Mouse (Mus musculus) left cerebral cortex, adult 2 months (tissue): Measurements from ENCODE around the gene Zcchc2. TPM values are rescaled to one million over a fixed set of nuclear protein-coding genes. Genes with fewer than 3 reads are reported as not detected.

Experiments used
- DNase-seq, 2 experiments: peaks; one replicate each; pipeline ENCODE4 v3.0.0; 2021 to 2022; ENCODE audit warnings: low spot score in 2 of 2, mixed read lengths in 1 of 2; ENCODE audit errors: extremely low spot score in 1 of 2
- H3K27ac ChIP-seq: fragments of 200-600 bp; 2 replicates; pipeline ENCODE4 v1.8.1; 2022
- H3K4me3 ChIP-seq: fragments of 200-600 bp; 2 replicates; pipeline ENCODE4 v1.8.1; 2022
- CTCF ChIP-seq: fragments of 200-600 bp; IDR thresholded peaks from 2 replicates; pipeline ENCODE4 v1.8.1; 2022; ENCODE audit warnings: antibody characterized with exemption, mild to moderate bottlenecking, moderate library complexity
- intact Hi-C: fragments of 180-260 bp; cut with DNase I; formaldehyde crosslinking; loops from one replicate; pipeline ENCODE4 v1.15.1; 2025
- long read RNA-seq, 2 experiments: library from polyadenylated mRNA; stranded (forward); transcript quantifications; one replicate each; pipeline ENCODE4 v2.0.0; 2021; ENCODE audit warnings: borderline mapping rate in 2 of 2
- total RNA-seq, 2 experiments: library from RNA; stranded (reverse); gene quantifications; 2 replicates each; pipeline ENCODE4 v1.2.3; 2021

The Zcchc2 gene
- 10 to 100 TPM; 23.2 to 26.4 TPM for total RNA-seq
- long read RNA-seq, experiment 1, full-length matches to known transcripts: 2 of 27 reads
- long read RNA-seq, experiment 1, partial matches to known transcripts: 5 of 27 reads
- long read RNA-seq, experiment 1, other reads (novel, unspliced or antisense): 20 of 27 reads
- long read RNA-seq, experiment 2, full-length matches to known transcripts: 1 of 32 reads
- long read RNA-seq, experiment 2, partial matches to known transcripts: 9 of 32 reads
- long read RNA-seq, experiment 2, other reads (novel, unspliced or antisense): 22 of 32 reads

DNA sequence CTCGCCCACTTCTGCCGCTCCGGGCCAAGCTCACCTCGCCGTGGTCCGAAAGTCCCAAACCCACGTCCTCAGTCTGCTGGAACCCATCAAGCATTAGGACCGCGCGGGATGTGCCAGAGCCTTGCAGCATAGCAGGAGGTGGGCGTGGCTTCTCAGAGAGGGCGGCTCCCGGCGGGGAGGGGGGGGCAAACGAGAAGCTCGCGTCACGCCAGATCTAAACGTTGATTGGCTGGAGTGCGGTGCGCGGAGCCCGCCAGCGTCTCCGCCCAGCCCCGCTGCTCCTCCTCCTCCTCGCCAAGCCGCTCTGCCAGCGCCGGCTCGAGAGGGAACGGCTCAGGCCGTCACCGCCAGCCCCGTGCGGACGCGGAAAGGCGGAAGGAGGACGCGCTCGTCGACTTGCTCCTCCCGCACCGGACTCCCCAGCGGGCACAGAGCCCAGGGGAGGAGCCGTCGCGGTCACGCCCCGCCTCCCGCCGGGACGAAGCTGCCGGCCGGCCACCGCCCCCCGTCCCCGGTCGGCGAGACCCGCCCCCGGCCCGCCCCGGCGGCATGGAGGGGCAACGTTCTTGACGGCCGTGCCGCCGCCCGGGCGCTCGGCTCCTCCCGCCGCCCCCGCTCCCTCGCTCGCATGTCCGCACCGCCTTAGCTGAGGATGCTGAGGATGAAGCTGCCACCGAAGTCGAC is at the start of gene Zcchc2:
TSS of gene Zcchc2 (plus strand) at position 269 of the 684 bp plus-strand sequence.
- TF ChIP-seq CTCF: no peak
- Histone ChIP-seq H3K4me3 (peak within 1 kb of the TSS; percentile 76), H3K27ac (peak within 1 kb of the TSS; percentile 93)
- intact Hi-C loops: loop anchor here (2.0 to 5.0 kb wide), 6 partner anchors 98 to 327 kb away; partner anchors contain the start of genes Phlpp1, Pign, Relch and Tnfrsf11a
- DNase-seq: peak; percentile 98 to 99

DNA sequence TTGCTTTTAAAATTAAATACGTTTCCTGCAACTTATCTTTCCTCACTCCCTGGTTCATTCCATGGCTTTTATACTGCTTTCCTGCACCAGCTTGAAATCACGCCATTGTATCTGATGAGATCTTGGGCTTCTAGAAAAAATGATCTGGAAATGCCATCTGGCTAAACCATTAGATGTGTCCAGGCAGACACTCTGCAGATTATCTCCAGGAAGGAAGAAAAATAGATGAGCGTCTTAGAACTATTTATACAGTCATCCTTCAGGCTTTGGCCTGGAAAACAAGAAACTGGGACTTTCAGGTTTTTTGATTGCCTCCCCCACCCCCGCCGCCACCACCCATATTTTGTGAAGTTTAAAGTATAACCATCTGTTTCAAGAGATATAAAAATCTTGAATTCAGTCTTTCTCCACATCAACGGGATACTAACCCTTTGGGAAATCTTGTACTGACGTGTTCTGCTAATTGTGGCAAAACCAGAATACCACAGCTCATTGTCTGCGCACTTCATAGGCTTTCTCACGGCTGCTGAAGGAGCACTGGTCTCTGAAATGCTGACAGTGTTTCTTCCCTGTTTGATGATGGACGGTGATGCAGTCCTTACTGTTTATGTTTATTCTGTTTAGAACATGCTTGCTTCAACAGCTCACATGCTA is 45.2 kb upstream of the Zcchc2 start:
- Histone ChIP-seq H3K27ac (peak overlapping the region; percentile 54; the same call in 1 of the 2 replicates), H3K4me3 (no peak overlapping the region)
- no peak for TF ChIP-seq CTCF
- intact Hi-C loops: loop anchor here (5.0 kb wide), 3 partner anchors 38 to 163 kb away; partner anchors contain the start of gene Tnfrsf11a
- DNase-seq: peak; percentile 10 to 21

DNA sequence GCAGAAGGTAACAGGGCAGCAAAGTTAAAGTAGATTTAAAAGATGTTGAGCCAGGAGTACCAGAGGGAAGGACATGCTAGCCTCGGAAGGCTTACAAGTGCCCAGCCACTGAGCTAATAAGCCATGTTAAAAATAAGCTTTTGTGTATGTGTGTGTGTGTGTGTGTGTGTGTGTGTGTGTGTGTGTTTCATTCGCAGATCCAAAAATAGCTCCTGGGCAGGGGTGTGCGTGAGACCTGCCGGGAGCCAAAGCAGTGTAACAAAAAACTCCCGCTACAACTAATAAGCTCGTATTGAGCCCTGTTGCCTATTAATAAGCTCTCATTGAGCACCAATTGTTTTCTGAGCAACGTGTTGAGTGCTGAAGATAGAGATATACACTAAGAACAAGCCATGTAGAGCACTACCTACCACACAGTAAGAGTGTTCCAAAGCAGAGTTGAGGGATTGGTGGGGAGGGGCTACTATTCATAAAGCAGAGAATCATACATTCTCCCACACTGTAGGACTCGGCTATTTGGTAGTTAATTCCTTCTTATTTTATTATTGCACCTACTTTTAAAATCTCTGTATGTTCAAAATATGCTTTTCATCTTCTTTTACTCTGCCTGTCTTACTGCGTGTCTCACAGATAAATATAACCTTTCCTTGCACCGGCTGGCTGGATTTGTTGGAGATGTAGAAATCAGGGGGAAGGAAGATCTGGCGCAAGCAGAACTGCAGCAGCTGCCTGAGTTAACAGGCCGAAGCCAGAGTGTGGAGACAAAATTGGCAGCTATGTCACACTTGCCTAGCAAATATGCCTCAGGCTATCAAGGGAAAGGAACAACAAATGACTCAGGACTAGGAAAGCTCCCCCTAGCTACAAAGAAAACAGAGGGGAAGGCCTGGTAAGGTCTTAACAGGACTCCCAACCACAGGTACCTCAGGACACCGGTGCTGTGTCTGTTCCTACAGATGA is 43.3 kb upstream of the Zcchc2 start:
- intact Hi-C loops: loop anchor here (1.0 to 5.0 kb wide), 4 partner anchors 40 to 165 kb away; partner anchors contain the start of gene Tnfrsf11a
- peak; percentile 47 to 56 for DNase-seq
- peak; percentile 44 for TF ChIP-seq CTCF
- peak overlapping the region; percentile 28; the same call in 1 of the 2 replicates for H3K27ac ChIP-seq
- no peak overlapping the region for H3K4me3 ChIP-seq

DNA sequence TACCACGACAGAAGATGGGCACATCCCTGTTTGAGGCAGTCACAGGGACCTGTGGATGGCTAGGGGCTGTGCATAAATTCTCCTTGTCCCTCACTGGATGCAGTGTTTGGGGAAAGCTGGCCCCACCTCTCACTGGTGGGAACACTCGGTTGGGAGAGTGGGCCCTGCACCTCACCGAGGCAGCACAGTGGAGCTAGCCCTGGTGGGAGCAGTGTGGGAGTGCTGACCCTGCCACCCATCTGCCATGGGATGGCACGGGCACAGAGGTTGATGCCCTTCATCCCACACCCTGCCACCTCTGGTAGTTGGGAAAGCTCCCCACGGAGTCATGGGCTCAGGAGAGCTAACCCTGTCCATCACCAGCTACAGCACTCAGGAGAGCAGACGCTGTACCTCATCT is 41.9 kb upstream of the Zcchc2 start:
- intact Hi-C loops: loop anchor here (5.0 kb wide), 3 partner anchors 41 to 166 kb away; partner anchors contain the start of gene Tnfrsf11a
- no peak for DNase-seq
- TF ChIP-seq CTCF: no peak
- H3K27ac ChIP-seq: no peak overlapping the region
- no peak overlapping the region for H3K4me3 ChIP-seq

DNA sequence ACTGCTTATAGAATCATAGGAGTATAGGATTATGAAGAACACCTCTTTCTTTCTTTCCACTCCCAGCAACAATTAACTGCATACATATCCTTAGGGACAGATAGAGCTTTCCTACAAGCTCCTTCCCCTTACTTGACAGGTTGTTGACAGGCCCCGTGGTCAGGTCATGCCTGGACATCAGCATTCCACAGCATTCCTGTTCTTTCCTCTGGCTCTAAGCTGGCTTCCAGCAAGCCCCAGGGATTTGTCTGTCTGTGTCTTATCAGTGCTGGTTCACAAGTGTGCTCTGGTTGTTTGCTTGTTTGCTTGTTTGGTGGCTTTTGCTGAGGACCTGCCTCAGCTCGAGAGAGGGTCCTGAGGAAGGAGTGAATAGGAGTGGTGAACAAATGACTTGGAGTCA is 36.6 kb upstream of the Zcchc2 start:
- H3K4me3 ChIP-seq: no peak overlapping the region
- H3K27ac ChIP-seq: no peak overlapping the region
- no peak for DNase-seq
- no peak for TF ChIP-seq CTCF
- intact Hi-C loops: no loop called here

DNA sequence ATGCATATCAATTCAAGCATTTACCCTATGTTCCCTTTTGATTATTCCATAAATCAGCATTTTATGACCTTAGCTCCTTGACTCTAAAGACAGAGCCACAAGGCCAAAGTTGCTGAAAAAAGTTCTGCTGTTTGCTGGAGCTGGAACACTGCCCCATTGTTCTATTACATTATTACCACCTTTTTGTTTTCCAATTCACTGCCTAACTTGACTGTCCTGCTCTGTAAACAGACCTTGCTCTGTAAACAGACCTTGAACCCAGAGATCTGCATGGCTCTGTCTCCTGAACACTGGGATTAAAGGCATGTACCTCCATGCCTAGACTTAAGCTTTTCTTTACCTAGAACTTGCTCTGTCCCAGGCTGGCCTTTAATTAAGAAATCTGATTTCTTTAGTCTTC is 36.2 kb upstream of the Zcchc2 start:
- Histone ChIP-seq H3K27ac (no peak overlapping the region), H3K4me3 (no peak overlapping the region)
- DNase-seq: no peak
- TF ChIP-seq CTCF: no peak
- intact Hi-C loops: no loop called here

DNA sequence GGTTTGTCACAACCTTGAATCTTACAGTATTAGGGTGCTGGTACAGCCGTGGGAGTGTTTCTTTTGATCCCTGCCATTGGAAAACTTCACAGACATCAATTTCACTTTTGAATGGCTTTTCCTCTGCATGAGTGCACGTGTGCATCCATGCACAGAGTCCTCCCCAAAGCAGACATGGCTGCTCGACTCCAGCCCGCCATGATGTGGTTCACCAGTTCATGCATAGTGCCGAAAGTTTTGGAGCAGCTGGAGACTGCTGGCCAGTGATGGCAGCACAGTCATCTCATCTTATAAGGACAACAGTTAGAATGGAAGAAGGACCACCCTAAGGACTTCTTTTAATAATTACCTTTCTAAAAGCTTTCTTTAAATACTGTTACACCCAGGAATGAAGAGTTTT is 34.1 kb upstream of the Zcchc2 start:
- intact Hi-C loops: no loop called here
- H3K4me3 ChIP-seq: no peak overlapping the region
- no peak for DNase-seq
- no peak overlapping the region for H3K27ac ChIP-seq
- TF ChIP-seq CTCF: no peak

DNA sequence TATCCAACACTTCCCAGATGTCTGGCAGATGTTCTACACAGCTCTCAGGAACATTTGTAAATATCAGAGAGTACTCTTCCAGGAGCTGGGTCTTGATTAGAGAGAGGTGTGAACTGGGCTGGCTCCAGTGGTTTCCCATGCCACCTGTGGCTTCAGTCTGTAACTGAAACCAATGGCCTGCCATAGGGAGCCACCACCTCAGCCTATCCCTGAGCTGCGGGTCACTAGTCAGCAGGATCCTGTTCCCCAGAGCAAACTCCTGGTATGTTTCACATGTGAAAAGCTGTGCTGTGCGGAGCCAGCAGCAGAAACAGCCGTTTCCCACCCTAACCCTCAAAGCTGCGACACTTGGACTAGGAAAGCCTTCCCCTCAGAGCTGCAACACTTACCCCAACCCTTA is 28.7 kb upstream of the Zcchc2 start:
- intact Hi-C loops: no loop called here

DNA sequence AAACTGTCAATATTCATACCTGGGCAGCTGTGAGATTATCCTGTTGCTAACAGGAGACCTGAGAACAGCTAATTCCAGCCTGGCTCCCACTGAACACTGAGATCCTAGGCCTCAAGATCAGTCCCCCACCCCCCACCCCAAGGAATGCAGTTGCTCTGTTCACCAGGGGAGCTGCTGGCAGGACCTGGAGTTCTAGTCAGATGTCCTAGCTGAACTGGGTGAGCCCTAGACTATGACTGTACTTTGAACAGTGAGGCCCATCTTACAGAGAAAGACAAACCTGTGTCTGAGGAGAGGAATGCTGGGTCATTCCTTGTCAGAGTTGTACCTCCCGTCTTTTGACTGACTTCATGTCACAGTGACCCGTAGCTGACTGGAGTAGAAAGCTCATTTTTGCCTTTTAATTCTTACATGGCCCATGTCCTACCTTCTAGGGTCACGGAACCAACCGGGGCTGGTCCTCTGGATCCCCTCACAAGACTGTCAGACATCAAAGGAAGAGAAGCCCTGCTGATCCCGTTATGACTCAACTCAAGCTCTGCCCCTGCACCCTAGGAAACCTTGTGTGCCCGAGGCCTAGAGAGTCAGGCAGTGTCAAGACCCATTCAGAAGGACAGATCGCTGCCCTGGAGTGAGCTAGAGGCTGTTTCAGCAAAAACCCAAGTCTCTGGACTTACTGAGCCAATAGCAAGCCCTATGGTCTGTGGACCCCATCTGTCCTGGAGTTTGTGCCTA is 28.0 kb upstream of the Zcchc2 start:
- Histone ChIP-seq H3K27ac (no peak overlapping the region), H3K4me3 (no peak overlapping the region)
- no peak for TF ChIP-seq CTCF
- intact Hi-C loops: no loop called here
- DNase-seq: no peak

More for the DNA sequence above, 28.7 kb upstream of the Zcchc2 start:
- Histone ChIP-seq H3K4me3 (no peak overlapping the region), H3K27ac (no peak overlapping the region)
- no peak for TF ChIP-seq CTCF
- no peak for DNase-seq

DNA sequence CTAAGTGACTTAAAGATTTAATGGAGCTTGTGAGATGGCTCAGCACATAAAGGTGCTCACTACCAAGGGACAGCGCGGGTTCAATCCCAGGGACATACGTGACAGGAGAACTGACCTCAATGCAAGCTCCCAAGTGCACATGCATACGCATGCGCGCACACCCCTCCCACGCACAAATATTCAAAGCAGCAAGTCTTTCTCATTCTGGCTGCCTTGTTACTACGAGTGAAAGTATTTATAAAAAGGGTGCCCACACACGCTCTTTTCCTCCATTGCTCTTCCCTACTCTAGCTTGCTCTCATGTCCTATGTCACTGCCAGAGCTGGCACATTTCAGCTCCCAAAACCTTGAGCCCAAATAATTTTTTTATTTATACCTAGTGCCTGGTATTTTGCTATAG is 27.4 kb upstream of the Zcchc2 start:
- intact Hi-C loops: no loop called here
- no peak for DNase-seq

More for the DNA sequence above, 27.4 kb upstream of the Zcchc2 start:
- H3K27ac ChIP-seq: no peak overlapping the region
- no peak overlapping the region for H3K4me3 ChIP-seq
- TF ChIP-seq CTCF: no peak
